Mouse (Mus musculus): ENCODE measurements around the gene Numb.
"Not testable (repeated sequence)": the region's sequence is repeated elsewhere in the genome, so short reads cannot be mapped to it uniquely, and the experiment has no call there.

Gene Numb

GRCm38 (mm10) chr12:83922724-83923485, 1.2 kb upstream of the Numb start:
- no peak for DNase-seq (ENCODE audit: low spot score)

- DNase-seq (ENCODE audit: low spot score) = no peak
These were observed 853 bp downstream of the Numb start for GRCm38 (mm10) chr12:83920721-83921441.

DNA sequence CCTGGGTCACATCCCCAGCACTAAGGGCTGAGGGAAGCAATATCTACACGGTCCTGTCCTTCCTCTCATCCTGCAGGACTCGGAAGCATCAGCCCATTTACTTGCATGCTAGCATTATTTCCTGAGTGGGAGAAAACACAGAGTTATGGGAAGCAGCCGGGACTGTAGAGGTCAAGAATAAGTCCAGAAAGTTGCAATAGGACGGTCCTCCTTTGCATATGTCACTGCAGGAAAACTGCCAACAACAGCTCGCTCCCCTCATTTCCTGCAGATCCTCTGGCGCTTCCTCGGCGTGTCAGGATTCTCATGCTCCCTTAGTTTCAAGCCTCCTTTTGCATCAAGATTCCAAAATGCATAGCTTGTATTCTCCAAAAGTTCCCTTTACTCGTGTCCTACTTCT, 4.8 kb downstream of the Numb start:
- DNase-seq (ENCODE audit: low spot score) = no peak

- DNase-seq (ENCODE audit: low spot score) = no peak
These were observed 6.9 kb downstream of the Numb start for GRCm38 (mm10) chr12:83914797-83915196.

- no peak for DNase-seq (ENCODE audit: low spot score)
These were observed 7.5 kb downstream of the Numb start for GRCm38 (mm10) chr12:83914202-83914740.

GRCm38 (mm10) chr12:83910451-83910850, 11.3 kb downstream of the Numb start:
- no peak for DNase-seq (ENCODE audit: low spot score)

GRCm38 (mm10) chr12:83892926-83893325, 28.8 kb downstream of the Numb start:
- DNase-seq (ENCODE audit: low spot score) = no peak

GRCm38 (mm10) chr12:83891278-83891677, 30.5 kb downstream of the Numb start:
- DNase-seq (ENCODE audit: low spot score) = no peak

DNA sequence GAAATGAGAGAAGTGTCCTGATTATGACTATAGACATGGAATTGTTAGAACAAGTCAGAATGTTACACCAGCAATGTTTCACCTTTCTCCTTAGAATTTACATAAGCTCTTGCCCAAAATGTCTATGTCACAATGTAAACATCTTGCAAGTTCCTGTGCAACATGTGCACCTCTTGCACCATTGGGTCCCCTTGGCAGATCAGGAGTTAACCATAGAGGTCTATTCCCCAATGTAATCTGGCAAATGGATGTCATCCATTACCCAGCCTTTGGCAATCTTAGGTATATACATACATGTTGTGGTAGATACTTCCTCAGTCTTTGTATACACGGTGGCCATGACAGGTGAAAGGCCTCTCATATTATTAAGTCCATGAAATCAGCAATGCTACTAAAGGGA, 32.6 kb downstream of the Numb start:
- DNase-seq (ENCODE audit: low spot score) = no peak

- no peak for DNase-seq (ENCODE audit: low spot score)
These were observed 36.0 kb downstream of the Numb start for GRCm38 (mm10) chr12:83885516-83886285.

DNA sequence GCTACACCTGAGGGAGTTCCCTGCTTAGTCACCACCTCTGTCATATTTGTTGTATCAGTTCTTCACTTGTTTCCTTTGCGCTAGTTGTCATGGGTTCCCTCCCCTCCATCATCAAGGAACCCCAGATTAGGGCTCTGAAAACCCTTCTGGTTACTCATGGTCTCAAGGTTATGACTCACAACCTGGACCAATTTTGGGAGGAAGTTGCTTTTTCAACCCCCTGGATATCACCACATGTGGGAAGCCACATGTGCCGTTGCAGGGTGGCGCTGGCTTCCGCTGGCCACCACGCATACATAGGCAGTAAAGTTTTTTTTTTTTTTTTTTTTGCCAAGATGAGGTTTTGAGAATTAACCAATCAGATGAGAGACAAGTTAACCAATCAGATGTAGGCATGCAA, 36.7 kb downstream of the Numb start:
- not testable (repeated sequence) for DNase-seq (ENCODE audit: low spot score)

DNA sequence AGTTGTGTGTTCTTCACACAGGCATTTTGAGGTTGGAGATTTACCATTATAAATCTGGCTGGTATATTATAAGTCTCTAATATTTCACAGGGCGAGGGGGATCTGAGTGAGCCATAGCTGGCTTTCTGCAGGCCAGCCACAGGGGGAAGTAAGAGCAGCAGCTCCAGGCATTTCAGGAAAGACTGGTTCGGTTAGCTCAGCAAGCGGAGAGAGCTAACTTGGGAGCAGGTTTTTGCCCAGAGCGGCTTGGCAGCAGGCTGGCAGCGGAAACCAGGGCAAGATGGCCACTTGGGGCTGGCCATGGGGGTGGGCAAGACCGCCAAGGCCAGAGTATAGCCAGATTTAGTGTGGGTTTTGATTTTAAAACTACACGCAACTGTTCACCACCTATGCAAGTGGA, 39.2 kb downstream of the Numb start:
- DNase-seq (ENCODE audit: low spot score) = no peak

DNA sequence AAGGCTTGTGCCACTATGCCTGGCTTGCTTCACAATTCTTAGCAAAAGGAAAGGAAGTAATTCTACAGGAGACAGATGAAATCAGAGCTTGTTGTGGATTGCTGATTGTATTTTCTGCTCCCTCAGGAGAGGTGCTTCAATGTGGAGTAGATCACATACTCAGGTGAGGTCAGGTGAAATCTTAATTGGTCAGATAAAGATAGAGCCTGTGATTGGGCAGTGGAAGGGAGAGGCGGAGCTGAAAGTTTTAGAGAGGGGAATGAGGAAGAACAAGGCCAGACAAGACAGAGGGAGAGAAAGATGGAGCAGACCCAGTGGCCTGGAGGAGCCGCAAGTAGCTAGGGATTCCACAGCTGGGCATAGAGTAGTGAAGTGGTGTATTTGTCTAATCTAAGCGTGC, 39.6 kb downstream of the Numb start:
- DNase-seq (ENCODE audit: low spot score) = no peak

DNA sequence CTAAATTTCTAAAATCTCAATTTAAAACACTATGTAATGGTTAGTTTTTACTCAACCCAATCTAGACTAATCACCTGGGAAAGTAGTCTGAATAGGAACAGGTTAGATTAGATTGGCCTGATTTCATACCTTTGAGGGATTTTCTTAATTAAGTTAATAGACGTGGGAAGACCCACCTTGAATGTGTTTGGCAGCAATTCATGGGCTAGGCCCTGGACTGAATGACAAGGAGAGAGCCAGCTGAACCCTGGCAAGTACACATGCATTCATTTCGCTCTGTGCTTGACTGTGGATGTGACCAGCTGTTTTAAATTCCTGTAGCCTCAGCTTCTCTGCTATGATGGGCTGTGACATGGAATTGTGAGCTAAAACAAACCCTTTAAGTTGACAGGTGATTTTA, 40.8 kb downstream of the Numb start:
- no peak for DNase-seq (ENCODE audit: low spot score)

DNA sequence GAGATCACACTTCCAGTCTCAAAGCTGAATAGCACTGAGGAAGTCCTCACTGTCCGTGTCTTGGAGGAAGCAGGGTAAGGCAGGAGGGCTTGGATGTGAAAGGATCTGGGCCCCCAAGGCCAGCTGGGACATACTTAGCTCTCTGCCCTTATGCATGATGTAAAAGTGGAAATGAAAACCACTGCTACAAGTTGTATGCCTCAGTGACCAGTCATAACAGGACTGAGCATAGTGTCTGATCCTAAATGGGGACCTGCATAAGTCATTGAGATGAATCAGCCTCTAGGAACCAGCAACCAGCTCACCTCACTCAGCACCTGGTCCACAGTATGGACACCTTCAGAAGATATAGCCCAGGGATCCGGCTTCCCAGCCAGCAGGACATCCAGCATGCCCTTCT, 46.6 kb downstream of the Numb start:
- no peak for DNase-seq (ENCODE audit: low spot score)

DNA sequence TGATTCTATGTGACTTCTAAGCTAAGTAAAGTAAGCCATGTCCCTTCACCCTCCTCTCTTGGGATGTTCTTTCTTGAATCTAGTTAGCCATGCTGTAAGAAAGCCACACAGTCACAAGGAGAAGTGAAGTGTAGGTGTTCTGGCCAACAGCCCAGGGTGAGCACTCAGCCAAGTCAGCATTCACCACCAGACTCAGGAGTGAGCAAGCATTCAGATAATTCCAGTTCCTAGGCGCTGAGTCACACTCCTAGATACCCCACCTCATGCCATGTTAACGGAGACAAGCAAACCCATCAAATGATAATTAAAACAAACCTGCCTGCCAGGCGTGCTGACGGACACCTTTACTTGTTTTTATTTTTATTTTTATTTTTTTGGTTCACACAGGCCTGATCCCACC, 47.1 kb downstream of the Numb start:
- DNase-seq (ENCODE audit: low spot score) = peak; percentile 11

- DNase-seq (ENCODE audit: low spot score) = no peak
These were observed 57.2 kb downstream of the Numb start for GRCm38 (mm10) chr12:83864501-83864900.

DNA sequence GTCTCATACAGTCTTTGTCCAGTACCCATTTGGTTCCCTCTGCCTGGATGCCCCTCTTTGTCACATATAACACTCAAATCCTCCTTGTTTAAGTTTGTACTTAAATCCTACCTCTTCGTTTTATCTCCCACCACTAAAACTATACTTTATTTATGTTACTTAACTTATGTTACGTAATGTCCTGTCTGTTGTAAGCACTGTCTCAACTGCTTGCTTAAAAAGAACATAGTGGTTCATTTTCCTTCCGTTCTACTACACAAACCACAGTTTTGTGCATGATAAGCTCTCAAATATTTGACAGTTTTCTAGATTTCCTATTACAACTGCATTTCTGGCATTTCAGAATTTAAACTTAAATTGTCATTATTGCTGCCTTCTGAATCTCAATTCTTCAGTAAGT, 59.9 kb downstream of the Numb start:
- no peak for DNase-seq (ENCODE audit: low spot score)

GRCm38 (mm10) chr12:83860688-83861087, 61.0 kb downstream of the Numb start:
- DNase-seq (ENCODE audit: low spot score) = no peak

GRCm38 (mm10) chr12:83858052-83858451, 63.7 kb downstream of the Numb start:
- DNase-seq (ENCODE audit: low spot score) = no peak

GRCm38 (mm10) chr12:83855211-83855610, 66.5 kb downstream of the Numb start:
- DNase-seq (ENCODE audit: low spot score) = no peak

DNA sequence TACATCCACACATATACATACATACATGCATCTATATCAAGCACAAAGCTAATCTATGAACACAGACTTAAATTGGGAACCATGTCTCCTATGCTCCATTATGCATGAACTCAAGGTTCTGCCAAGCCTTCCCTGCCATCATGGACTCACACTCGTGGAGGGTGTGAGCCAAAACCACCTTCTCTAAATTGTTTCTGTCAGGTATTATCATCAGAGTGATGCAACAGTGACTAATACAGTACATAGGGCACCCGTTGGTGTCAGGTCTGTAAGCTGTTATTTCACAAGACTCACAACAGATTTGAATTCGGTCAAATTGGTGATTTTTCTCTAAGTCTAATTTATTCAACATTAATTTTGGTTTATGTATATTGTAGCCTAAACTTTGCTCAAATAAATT, 67.5 kb downstream of the Numb start:
- no peak for DNase-seq (ENCODE audit: low spot score)
